Mouse (Mus musculus): ENCODE results near the gene Hpse2. TPM values are rescaled to one million over a fixed set of nuclear protein-coding genes. Genes with fewer than 3 reads are reported as not detected.
A peak's percentile ranks its signal among the peaks of the same experiment; 100 is the strongest.

Gene Hpse2
- total and polyA plus RNA-seq, 2 experiments from 2014 or later, result 0.23 to 0.55 TPM

DNA sequence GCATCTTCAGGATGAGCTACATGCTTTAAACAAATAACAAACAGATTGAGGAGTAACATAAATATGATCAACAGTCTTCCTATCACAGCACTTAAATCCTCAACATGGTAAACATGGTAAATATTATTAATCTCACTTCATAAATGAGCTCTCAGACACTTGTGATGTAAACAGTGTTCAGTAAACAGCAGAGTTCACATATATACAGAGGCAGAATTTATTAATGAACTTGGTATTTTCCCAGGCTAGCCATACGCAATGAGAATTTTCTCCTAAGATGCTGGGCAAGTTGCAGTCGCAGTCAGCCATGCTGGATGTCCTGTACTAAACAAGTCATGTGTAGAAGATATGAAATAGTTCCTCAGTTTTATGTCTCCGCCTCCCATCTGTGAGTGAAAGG is 300.9 kb downstream of the Hpse2 start:
- 96% methylated on average over 3 of the region's 3 CpGs for WGBS

DNA sequence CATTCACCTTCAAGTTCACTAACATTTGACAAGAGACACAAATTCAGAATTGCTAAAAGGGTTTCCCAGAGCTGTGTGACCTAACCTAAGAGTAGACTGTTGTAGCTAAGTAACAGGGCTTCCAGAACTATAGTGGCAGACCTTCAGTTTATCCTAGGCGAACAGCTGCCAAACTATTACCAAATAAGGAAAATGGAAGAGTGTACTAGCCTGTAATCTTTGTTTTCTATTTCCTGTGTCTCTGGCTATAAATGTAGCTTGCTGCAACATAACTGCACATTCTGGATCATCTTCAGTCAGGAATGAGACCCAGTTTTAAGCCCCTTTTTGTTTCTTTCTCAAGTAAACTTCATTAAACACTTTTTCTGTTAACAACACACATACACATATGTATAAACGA is 324.0 kb downstream of the Hpse2 start:
- H3K4me2 ChIP-seq (ENCODE audit: low read depth, low read length, poor library complexity, severe bottlenecking), result no peak overlapping the region
- DNase-seq (ENCODE audit: low spot score), result no peak
- 82% methylated on average over 2 of the region's 2 CpGs for WGBS
- H3K4me3 ChIP-seq (ENCODE audit: low read depth, low read length), result no peak overlapping the region
- no peaks in the 10 kb centered on the region for H3K27me3 ChIP-seq (ENCODE audit: insufficient read depth, low read length)
- ATAC-seq (ENCODE audit: low FRiP score), result no peak
- H3K4me1 ChIP-seq (ENCODE audit: insufficient read depth, low read length), result no peaks in the 10 kb centered on the region
- TF ChIP-seq CTCF (IDR thresholded peaks at IDR 0.05), result no peak
- H3K9ac ChIP-seq (replicated peaks; ENCODE audit: low read length, poor library complexity, severe bottlenecking), result no peak overlapping the region
- no peak overlapping the region for H3K27ac ChIP-seq (ENCODE audit: low read depth, low read length)
- H3K9me3 ChIP-seq (ENCODE audit: low read length), result no peaks in the 10 kb centered on the region
- no peaks in the 10 kb centered on the region for H3K36me3 ChIP-seq (ENCODE audit: insufficient read depth, low read length)

More for the DNA sequence above, 300.9 kb downstream of the Hpse2 start:
- no peak overlapping the region for H3K9ac ChIP-seq (replicated peaks; ENCODE audit: low read length, poor library complexity, severe bottlenecking)
- no peak for ATAC-seq (ENCODE audit: low FRiP score)
- H3K9me3 ChIP-seq (ENCODE audit: low read length), result no peaks in the 10 kb centered on the region
- H3K4me1 ChIP-seq (ENCODE audit: insufficient read depth, low read length), result no peaks in the 10 kb centered on the region
- H3K27me3 ChIP-seq (ENCODE audit: insufficient read depth, low read length), result no peaks in the 10 kb centered on the region
- no peak overlapping the region for H3K27ac ChIP-seq (ENCODE audit: low read depth, low read length)
- H3K36me3 ChIP-seq (ENCODE audit: insufficient read depth, low read length), result no peaks in the 10 kb centered on the region
- H3K4me2 ChIP-seq (ENCODE audit: low read depth, low read length, poor library complexity, severe bottlenecking), result no peak overlapping the region
- DNase-seq (ENCODE audit: low spot score), result no peak
- no peak overlapping the region for H3K4me3 ChIP-seq (ENCODE audit: low read depth, low read length)
- TF ChIP-seq CTCF (IDR thresholded peaks at IDR 0.05), result no peak

DNA sequence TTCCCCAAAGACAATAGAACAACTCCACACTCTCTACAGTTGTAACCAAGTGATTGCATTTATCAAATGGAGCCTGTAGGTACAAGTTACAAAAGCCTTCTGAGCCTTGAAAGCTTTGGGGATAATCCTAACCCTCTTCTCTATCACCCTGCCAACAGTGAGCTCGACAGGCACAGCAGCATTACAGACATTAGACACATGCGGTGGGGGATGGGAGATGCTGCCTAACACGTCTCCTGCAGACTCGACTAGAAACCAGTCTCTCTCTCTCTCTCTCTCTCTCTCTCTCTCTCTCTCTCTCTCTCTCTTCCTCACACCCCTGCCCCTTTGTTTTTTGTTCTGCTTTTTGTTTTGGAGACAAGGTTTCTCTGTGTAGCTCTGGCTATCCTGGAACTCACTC is 343.6 kb downstream of the Hpse2 start:
- H3K4me1 ChIP-seq (ENCODE audit: insufficient read depth, low read length), result no peaks in the 10 kb centered on the region
- ATAC-seq (ENCODE audit: low FRiP score) (no peak), DNase-seq (ENCODE audit: low spot score) (peak; percentile 10)
- no peak overlapping the region for H3K27ac ChIP-seq (ENCODE audit: low read depth, low read length)
- H3K36me3 ChIP-seq (ENCODE audit: insufficient read depth, low read length), result no peaks in the 10 kb centered on the region
- 28% methylated on average over 4 of the region's 4 CpGs for WGBS
- TF ChIP-seq CTCF (IDR thresholded peaks at IDR 0.05), result no peak
- H3K4me3 ChIP-seq (ENCODE audit: low read depth, low read length), result no peak overlapping the region
- no peaks in the 10 kb centered on the region for H3K27me3 ChIP-seq (ENCODE audit: insufficient read depth, low read length)
- H3K9ac ChIP-seq (replicated peaks; ENCODE audit: low read length, poor library complexity, severe bottlenecking), result no peak overlapping the region
- H3K4me2 ChIP-seq (ENCODE audit: low read depth, low read length, poor library complexity, severe bottlenecking), result no peak overlapping the region
- H3K9me3 ChIP-seq (ENCODE audit: low read length), result no peaks in the 10 kb centered on the region

DNA sequence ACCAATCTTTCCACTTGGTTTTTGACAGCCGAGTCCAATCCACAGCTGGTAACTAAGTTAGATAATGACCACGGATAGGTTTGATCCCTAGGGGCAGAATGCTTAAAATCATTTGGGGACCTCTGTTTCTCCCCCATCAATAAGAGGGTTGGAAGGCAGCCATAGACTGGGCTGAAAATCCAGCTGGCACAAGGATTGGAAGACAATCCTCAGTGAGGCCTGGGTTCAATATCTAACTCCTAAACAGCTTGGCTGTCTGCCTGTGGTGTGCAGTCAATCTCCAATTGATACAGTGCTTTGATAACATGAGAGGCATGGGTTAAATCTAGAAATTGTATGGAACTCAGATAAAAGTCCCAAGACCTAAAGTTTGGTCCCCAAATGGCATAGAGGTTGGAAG is 345.4 kb downstream of the Hpse2 start:
- Histone ChIP-seq H3K9me3 (ENCODE audit: low read length) (no peaks in the 10 kb centered on the region), H3K4me3 (ENCODE audit: low read depth, low read length) (no peak overlapping the region), H3K9ac (replicated peaks; ENCODE audit: low read length, poor library complexity, severe bottlenecking) (no peak overlapping the region), H3K36me3 (ENCODE audit: insufficient read depth, low read length) (no peaks in the 10 kb centered on the region), H3K4me1 (ENCODE audit: insufficient read depth, low read length) (no peaks in the 10 kb centered on the region), H3K27me3 (ENCODE audit: insufficient read depth, low read length) (no peaks in the 10 kb centered on the region), H3K4me2 (ENCODE audit: low read depth, low read length, poor library complexity, severe bottlenecking) (no peak overlapping the region), H3K27ac (ENCODE audit: low read depth, low read length) (no peak overlapping the region)
- TF ChIP-seq CTCF (IDR thresholded peaks at IDR 0.05), result no peak
- ATAC-seq (ENCODE audit: low FRiP score), result no peak
- DNase-seq (ENCODE audit: low spot score), result no peak
- WGBS, result 75% methylated on average over 2 of the region's 2 CpGs

DNA sequence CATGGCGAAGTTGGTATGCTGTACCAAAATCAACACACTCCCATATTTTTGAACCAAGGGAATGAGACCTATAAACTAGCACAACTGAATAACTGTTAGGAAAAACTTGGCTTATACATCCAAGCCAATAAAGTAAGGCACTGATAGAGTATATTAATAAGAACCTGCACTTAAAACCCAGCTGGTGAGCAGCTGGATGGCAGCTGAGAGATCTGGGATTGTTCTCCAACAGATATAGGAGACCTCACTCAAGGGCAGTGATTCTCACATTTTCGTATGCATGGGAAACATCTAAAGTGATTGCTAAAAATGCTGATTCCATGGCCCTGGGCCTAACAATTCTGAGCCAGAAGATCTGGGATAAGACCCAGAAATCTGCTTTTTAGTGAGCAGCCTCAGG is 345.9 kb downstream of the Hpse2 start:
- TF ChIP-seq CTCF (IDR thresholded peaks at IDR 0.05), result no peak
- Histone ChIP-seq H3K9me3 (ENCODE audit: low read length) (no peaks in the 10 kb centered on the region), H3K4me3 (ENCODE audit: low read depth, low read length) (no peak overlapping the region), H3K36me3 (ENCODE audit: insufficient read depth, low read length) (no peaks in the 10 kb centered on the region), H3K4me1 (ENCODE audit: insufficient read depth, low read length) (no peaks in the 10 kb centered on the region), H3K27ac (ENCODE audit: low read depth, low read length) (no peak overlapping the region), H3K9ac (replicated peaks; ENCODE audit: low read length, poor library complexity, severe bottlenecking) (no peak overlapping the region), H3K4me2 (ENCODE audit: low read depth, low read length, poor library complexity, severe bottlenecking) (no peak overlapping the region), H3K27me3 (ENCODE audit: insufficient read depth, low read length) (no peaks in the 10 kb centered on the region)
- DNase-seq (ENCODE audit: low spot score), result no peak
- no peak for ATAC-seq (ENCODE audit: low FRiP score)
- WGBS, result 78% methylated on average over 2 of the region's 2 CpGs

DNA sequence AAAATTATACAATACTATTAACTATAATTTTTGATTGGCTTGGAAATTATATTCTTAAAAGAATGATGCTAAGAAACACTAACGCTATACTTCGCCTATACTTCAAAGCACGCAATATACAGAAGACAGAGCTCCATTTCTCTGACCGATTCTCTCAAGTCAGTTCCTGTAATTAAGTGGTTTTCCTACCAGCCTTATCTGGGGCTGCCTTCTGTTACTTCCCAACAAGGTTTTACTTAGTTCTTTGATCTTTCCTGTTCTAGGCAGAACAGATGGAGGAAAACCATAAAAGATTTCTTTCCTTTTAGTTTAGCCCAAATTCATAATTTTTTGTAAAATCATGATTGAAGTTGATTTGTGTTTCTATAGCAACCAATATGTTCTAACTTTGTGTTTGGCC is 351.8 kb downstream of the Hpse2 start:
- TF ChIP-seq CTCF (IDR thresholded peaks at IDR 0.05), result no peak
- no peak overlapping the region for H3K4me3 ChIP-seq (ENCODE audit: low read depth, low read length)
- no peaks in the 10 kb centered on the region for H3K36me3 ChIP-seq (ENCODE audit: insufficient read depth, low read length)
- H3K4me2 ChIP-seq (ENCODE audit: low read depth, low read length, poor library complexity, severe bottlenecking), result no peak overlapping the region
- H3K4me1 ChIP-seq (ENCODE audit: insufficient read depth, low read length), result no peaks in the 10 kb centered on the region
- no peak overlapping the region for H3K9ac ChIP-seq (replicated peaks; ENCODE audit: low read length, poor library complexity, severe bottlenecking)
- H3K27ac ChIP-seq (ENCODE audit: low read depth, low read length), result no peak overlapping the region
- WGBS, result 68% methylated on average over 4 of the region's 4 CpGs
- no peak for ATAC-seq (ENCODE audit: low FRiP score)
- DNase-seq (ENCODE audit: low spot score), result no peak
- H3K9me3 ChIP-seq (ENCODE audit: low read length), result no peaks in the 10 kb centered on the region
- H3K27me3 ChIP-seq (ENCODE audit: insufficient read depth, low read length), result no peaks in the 10 kb centered on the region
